Mouse (Mus musculus) left cerebral cortex, adult 9 months (tissue): Measurements from ENCODE around the gene Olfr788.

Experiments
- DNase-seq, 2 experiments: peaks; one replicate each; pipeline ENCODE4 v3.0.0; 2022; ENCODE audit warnings: low spot score in 2 of 2

The Olfr788 gene

DNA sequence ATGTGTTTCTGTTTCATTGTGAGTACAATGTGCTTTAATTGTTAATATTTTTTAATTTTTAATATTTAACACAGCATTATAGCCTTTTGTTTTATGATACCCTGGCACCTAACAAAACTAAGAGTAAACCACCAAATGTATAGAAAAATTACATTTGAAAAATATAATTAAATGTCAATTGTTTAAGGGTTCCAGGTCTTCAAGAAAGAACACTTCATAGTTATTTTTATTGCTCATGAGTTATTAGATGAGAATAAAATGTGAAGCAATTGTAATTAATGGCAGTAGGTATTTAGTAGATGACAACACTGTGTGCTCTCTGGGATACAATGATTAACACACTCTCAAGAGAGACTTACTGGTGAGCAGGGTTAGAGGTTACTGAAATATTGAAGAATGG lies at the start of gene Olfr788:
Gene Olfr788 (plus strand): TSS at position 301 of the 400 bp plus-strand sequence.
- no peak for DNase-seq

- no peak for DNase-seq
Observed at GRCm38 (mm10) chr10:129427006-129427405, 43.8 kb upstream of the Olfr788 start, which contains the start of gene Olfr786. Olfr786 (plus strand) TSS chr10:129427306.

- no peak for DNase-seq
Observed at GRCm38 (mm10) chr10:129461562-129461961, 9.2 kb upstream of the Olfr788 start, which contains the start of gene Olfr787. Olfr787 (plus strand) TSS chr10:129461862.

GRCm38 (mm10) chr10:129473256-129473655 lies 2.5 kb downstream of the Olfr788 start:
- DNase-seq = no peak

DNA sequence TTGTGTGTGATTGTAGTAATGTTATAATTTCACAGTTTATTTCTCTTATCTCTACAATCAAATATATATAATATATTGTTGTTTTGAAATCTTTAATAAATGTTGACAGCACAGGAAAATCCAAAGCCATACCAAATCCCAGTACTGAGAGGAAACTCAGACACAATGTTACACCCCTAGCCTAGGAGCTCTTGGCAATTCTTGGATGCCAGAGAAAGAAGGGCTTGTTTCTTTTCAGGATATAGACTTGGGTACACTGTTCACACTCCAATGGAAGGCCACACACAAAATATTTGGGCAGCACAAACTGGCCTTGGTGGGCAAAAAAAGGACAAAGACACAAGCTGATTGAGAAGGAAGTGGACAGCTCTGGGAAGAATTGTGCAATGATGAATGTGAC lies 2.9 kb downstream of the Olfr788 start:
- DNase-seq = no peak

- DNase-seq = no peak
Observed at GRCm38 (mm10) chr10:129484452-129484851, 13.7 kb downstream of the Olfr788 start, which contains the start of gene Olfr789. Olfr789 (plus strand) TSS chr10:129484752.

DNA sequence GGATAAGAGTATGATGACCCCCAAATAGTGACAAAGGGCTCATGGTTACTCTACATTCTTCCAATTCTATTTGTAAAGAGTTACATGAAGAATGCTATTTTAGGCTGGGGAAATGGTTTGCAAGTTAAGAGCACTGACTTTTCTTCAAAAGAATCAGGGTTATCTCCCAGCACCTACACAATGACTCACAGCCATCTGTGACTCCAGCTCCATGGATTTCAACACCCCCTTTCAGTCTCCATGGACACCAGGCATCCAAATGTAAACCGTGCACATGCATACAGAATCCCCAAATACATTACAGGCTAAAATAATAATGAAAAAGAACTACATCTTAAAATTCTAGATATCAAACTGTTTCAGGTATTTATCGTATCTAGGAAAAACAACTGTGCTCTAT lies 19.3 kb downstream of the Olfr788 start:
- DNase-seq = peak; percentile 10 to 40

- DNase-seq = no peak
Observed at GRCm38 (mm10) chr10:129498192-129498591, 27.4 kb downstream of the Olfr788 start, which contains the start of gene Olfr790. Olfr790 (plus strand) TSS chr10:129498492.

- DNase-seq = no peak
Observed at GRCm38 (mm10) chr10:129521492-129521891, 50.7 kb downstream of the Olfr788 start, which contains the start of gene Olfr791. Olfr791 (plus strand) TSS chr10:129521792.
